Mouse (Mus musculus): ENCODE data around the gene Rptn. TPM values are rescaled to one million over a fixed set of nuclear protein-coding genes. Genes with fewer than 3 reads are reported as not detected.
A peak's percentile ranks its signal among the peaks of the same experiment; 100 is the strongest.

The Rptn gene
- polyA plus RNA-seq, 1 experiment, result not detected

- Histone ChIP-seq H3K36me3 (ENCODE audit: control insufficient read depth, insufficient read depth, low read length) (no peaks in the 10 kb centered on the region), H3K27ac (ENCODE audit: insufficient read depth, low read depth, low read length) (no peak overlapping the region), H3K4me1 (ENCODE audit: control insufficient read depth, insufficient read depth, insufficient read length, low read length) (no peaks in the 10 kb centered on the region; the same call in 1 of the 2 replicates), H3K4me3 (ENCODE audit: low read depth, low read length) (no peak overlapping the region), H3K27me3 (ENCODE audit: control insufficient read depth, insufficient read depth, low read length) (no peaks in the 10 kb centered on the region)
- WGBS, result 64% methylated on average over 1 of the region's 1 CpGs
- TF ChIP-seq CTCF (IDR thresholded peaks at IDR 0.05; ENCODE audit: extremely low read depth, insufficient read length, insufficient replicate concordance, low read depth, low read length) (no peak), POLR2A (IDR thresholded peaks at IDR 0.05; ENCODE audit: low read depth, low read length) (no peak)
These were observed 18.3 kb upstream of the Rptn start for GRCm38 (mm10) chr3:93375196-93375595.

DNA sequence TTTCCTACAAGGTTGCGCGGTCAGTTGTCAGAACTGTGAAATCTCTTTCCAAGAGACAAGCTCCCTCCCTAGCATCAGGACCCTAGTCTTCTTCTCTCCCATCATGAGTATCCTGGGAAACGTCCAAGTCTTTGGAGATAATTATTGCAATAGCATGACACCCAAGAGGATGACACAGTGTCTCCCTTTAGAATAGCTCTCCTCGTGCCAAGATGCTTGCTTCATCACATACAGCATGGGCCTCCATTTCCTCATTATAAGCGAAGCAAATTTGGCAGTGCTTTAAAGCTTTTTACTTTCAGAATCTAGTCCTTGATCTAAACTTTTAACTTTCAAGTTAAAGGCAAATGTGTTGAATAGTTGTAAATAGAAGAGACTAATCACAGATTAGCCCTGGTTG, 17.9 kb upstream of the Rptn start:
- WGBS, result 69% methylated on average over 5 of the region's 5 CpGs
- no peak for TF ChIP-seq CTCF (IDR thresholded peaks at IDR 0.05; ENCODE audit: extremely low read depth, insufficient read length, insufficient replicate concordance, low read depth, low read length)
- no peak for TF ChIP-seq POLR2A (IDR thresholded peaks at IDR 0.05; ENCODE audit: low read depth, low read length)
- Histone ChIP-seq H3K4me1 (ENCODE audit: control insufficient read depth, insufficient read depth, insufficient read length, low read length) (no peaks in the 10 kb centered on the region; the same call in 1 of the 2 replicates), H3K4me3 (ENCODE audit: low read depth, low read length) (no peak overlapping the region), H3K36me3 (ENCODE audit: control insufficient read depth, insufficient read depth, low read length) (no peaks in the 10 kb centered on the region), H3K27me3 (ENCODE audit: control insufficient read depth, insufficient read depth, low read length) (no peaks in the 10 kb centered on the region), H3K27ac (ENCODE audit: insufficient read depth, low read depth, low read length) (no peak overlapping the region)

- TF ChIP-seq POLR2A (IDR thresholded peaks at IDR 0.05; ENCODE audit: low read depth, low read length), result no peak
- TF ChIP-seq CTCF (IDR thresholded peaks at IDR 0.05; ENCODE audit: extremely low read depth, insufficient read length, insufficient replicate concordance, low read depth, low read length), result no peak
- no peaks in the 10 kb centered on the region for H3K27me3 ChIP-seq (ENCODE audit: control insufficient read depth, insufficient read depth, low read length)
- no peak overlapping the region for H3K27ac ChIP-seq (ENCODE audit: insufficient read depth, low read depth, low read length)
- WGBS, result 71% methylated on average over 4 of the region's 4 CpGs
- H3K36me3 ChIP-seq (ENCODE audit: control insufficient read depth, insufficient read depth, low read length), result no peaks in the 10 kb centered on the region
- H3K4me1 ChIP-seq (ENCODE audit: control insufficient read depth, insufficient read depth, insufficient read length, low read length), result no peaks in the 10 kb centered on the region; the same call in 1 of the 2 replicates
- no peak overlapping the region for H3K4me3 ChIP-seq (ENCODE audit: low read depth, low read length)
These were observed 15.4 kb upstream of the Rptn start for GRCm38 (mm10) chr3:93378146-93378545.

GRCm38 (mm10) chr3:93403936-93404335, 10.4 kb downstream of the Rptn start:
- no peak overlapping the region for H3K27ac ChIP-seq (ENCODE audit: insufficient read depth, low read depth, low read length)
- no peaks in the 10 kb centered on the region for H3K36me3 ChIP-seq (ENCODE audit: control insufficient read depth, insufficient read depth, low read length)
- H3K4me3 ChIP-seq (ENCODE audit: low read depth, low read length), result no peak overlapping the region
- TF ChIP-seq CTCF (IDR thresholded peaks at IDR 0.05; ENCODE audit: extremely low read depth, insufficient read length, insufficient replicate concordance, low read depth, low read length), result no peak
- TF ChIP-seq POLR2A (IDR thresholded peaks at IDR 0.05; ENCODE audit: low read depth, low read length), result no peak
- H3K27me3 ChIP-seq (ENCODE audit: control insufficient read depth, insufficient read depth, low read length), result no peaks in the 10 kb centered on the region
- no peaks in the 10 kb centered on the region for H3K4me1 ChIP-seq (ENCODE audit: control insufficient read depth, insufficient read depth, insufficient read length, low read length)
- 85% methylated on average over 3 of the region's 3 CpGs for WGBS

DNA sequence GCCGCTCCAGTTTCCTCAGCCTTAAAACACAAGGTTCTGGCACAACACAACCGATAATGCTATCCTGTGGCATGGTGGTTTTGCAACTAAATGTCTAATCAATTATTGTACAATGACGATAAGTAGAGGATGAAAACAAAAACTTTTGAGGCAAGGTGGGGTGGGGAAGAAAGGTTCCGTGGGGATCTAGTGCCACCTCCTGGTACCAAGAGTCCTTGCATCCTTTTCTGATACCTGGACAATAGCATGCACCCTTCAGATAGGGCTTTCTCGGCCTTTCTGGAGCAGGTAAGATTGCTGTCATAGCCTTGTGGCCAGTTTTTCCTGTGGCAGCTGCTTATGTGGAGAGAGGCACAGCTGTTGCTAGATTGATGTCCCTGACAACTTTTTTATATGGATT, 13.5 kb downstream of the Rptn start:
- Histone ChIP-seq H3K36me3 (ENCODE audit: control insufficient read depth, insufficient read depth, low read length) (no peaks in the 10 kb centered on the region), H3K27ac (ENCODE audit: insufficient read depth, low read depth, low read length) (no peak overlapping the region), H3K4me1 (ENCODE audit: control insufficient read depth, insufficient read depth, insufficient read length, low read length) (no peaks in the 10 kb centered on the region), H3K27me3 (ENCODE audit: control insufficient read depth, insufficient read depth, low read length) (no peaks in the 10 kb centered on the region), H3K4me3 (ENCODE audit: low read depth, low read length) (no peak overlapping the region)
- TF ChIP-seq CTCF (IDR thresholded peaks at IDR 0.05; ENCODE audit: extremely low read depth, insufficient read length, insufficient replicate concordance, low read depth, low read length) (peak; percentile 57; the same call in 1 of the 2 replicates), POLR2A (IDR thresholded peaks at IDR 0.05; ENCODE audit: low read depth, low read length) (no peak)
- 25% methylated on average over 5 of the region's 5 CpGs for WGBS

- Histone ChIP-seq H3K4me3 (ENCODE audit: low read depth, low read length) (no peak overlapping the region), H3K27ac (ENCODE audit: insufficient read depth, low read depth, low read length) (no peak overlapping the region), H3K4me1 (ENCODE audit: control insufficient read depth, insufficient read depth, insufficient read length, low read length) (no peaks in the 10 kb centered on the region), H3K36me3 (ENCODE audit: control insufficient read depth, insufficient read depth, low read length) (no peaks in the 10 kb centered on the region), H3K27me3 (ENCODE audit: control insufficient read depth, insufficient read depth, low read length) (no peaks in the 10 kb centered on the region; the same call in 1 of the 2 replicates)
- TF ChIP-seq POLR2A (IDR thresholded peaks at IDR 0.05; ENCODE audit: low read depth, low read length) (no peak), CTCF (IDR thresholded peaks at IDR 0.05; ENCODE audit: extremely low read depth, insufficient read length, insufficient replicate concordance, low read depth, low read length) (no peak)
- 35% methylated on average over 2 of the region's 2 CpGs for WGBS
These were observed 18.4 kb downstream of the Rptn start for GRCm38 (mm10) chr3:93411905-93412304.

GRCm38 (mm10) chr3:93431673-93432072, 38.2 kb downstream of the Rptn start:
- Histone ChIP-seq H3K27ac (ENCODE audit: insufficient read depth, low read depth, low read length) (no peak overlapping the region), H3K36me3 (ENCODE audit: control insufficient read depth, insufficient read depth, low read length) (no peaks in the 10 kb centered on the region), H3K27me3 (ENCODE audit: control insufficient read depth, insufficient read depth, low read length) (no peaks in the 10 kb centered on the region), H3K4me1 (ENCODE audit: control insufficient read depth, insufficient read depth, insufficient read length, low read length) (no peaks in the 10 kb centered on the region), H3K4me3 (ENCODE audit: low read depth, low read length) (no peak overlapping the region)
- no peak for TF ChIP-seq CTCF (IDR thresholded peaks at IDR 0.05; ENCODE audit: extremely low read depth, insufficient read length, insufficient replicate concordance, low read depth, low read length)
- TF ChIP-seq POLR2A (IDR thresholded peaks at IDR 0.05; ENCODE audit: low read depth, low read length), result no peak
- WGBS, result 57% methylated on average over 3 of the region's 3 CpGs
